Mouse (Mus musculus) limb, embryonic 11.5 days (tissue): ENCODE data around the gene Ring1. TPM values are rescaled to one million over a fixed set of nuclear protein-coding genes. Genes with fewer than 3 reads are reported as not detected.
A peak's percentile ranks its signal among the peaks of the same experiment; 100 is the strongest.
"Not testable (repeated sequence)": the region's sequence is repeated elsewhere in the genome, so short reads cannot be mapped to it uniquely, and the experiment has no call there.

Source experiments
- ATAC-seq: fragments of 200-750 bp; cut with Nextera tagmentation; 2 replicates; pipeline ENCODE4 v1.8.0; 2017; ENCODE audit warnings: low read depth; ENCODE audit not compliant: insufficient number of reproducible peaks, low FRiP score, low TSS enrichment
- DNase-seq: peaks from one replicate; pipeline ENCODE4 v3.0.0-alpha.2; 2015; ENCODE audit warnings: low spot score
- H3K27ac ChIP-seq: fragments of 300-500 bp; sonication (generic); replicated peaks from 2 replicates; pipeline ENCODE4 v1.5.1; 2014; ENCODE audit warnings: low read depth, mild to moderate bottlenecking, low read length
- H3K27me3 ChIP-seq: fragments of 300-500 bp; sonication (generic); 2 replicates; pipeline ENCODE4 v1.6.1; 2014; ENCODE audit warnings: mild to moderate bottlenecking, low read length, mixed read lengths; ENCODE audit not compliant: control insufficient read depth, insufficient read depth
- H3K36me3 ChIP-seq: fragments of 300-500 bp; sonication (generic); 2 replicates; pipeline ENCODE4 v1.6.1; 2014; ENCODE audit warnings: mild to moderate bottlenecking, low read length, moderate library complexity, mixed read lengths; ENCODE audit not compliant: control insufficient read depth, insufficient read depth
- H3K4me1 ChIP-seq: fragments of 300-500 bp; sonication (generic); 2 replicates; pipeline ENCODE4 v1.6.1; 2014; ENCODE audit warnings: low read length, mixed read lengths; ENCODE audit not compliant: control insufficient read depth, insufficient read depth
- H3K4me2 ChIP-seq: fragments of 300-500 bp; sonication (generic); 2 replicates; pipeline ENCODE4 v1.6.1; 2014; ENCODE audit warnings: low read depth, mild to moderate bottlenecking, moderate library complexity; ENCODE audit not compliant: severe bottlenecking
- H3K4me3 ChIP-seq: fragments of 300-500 bp; sonication (generic); 2 replicates; pipeline ENCODE4 v1.5.1; 2014; ENCODE audit warnings: low read depth, low read length
- H3K9ac ChIP-seq: fragments of 300-500 bp; sonication (generic); 2 replicates; pipeline ENCODE4 v1.6.1; 2014; ENCODE audit warnings: mild to moderate bottlenecking, low read length
- H3K9me3 ChIP-seq: fragments of 300-500 bp; sonication (generic); 2 replicates; pipeline ENCODE4 v1.6.1; 2016; ENCODE audit warnings: low read length; ENCODE audit not compliant: control insufficient read depth
- WGBS: fragments of 180-500 bp; shearing (Covaris S2); extraction: QIAGEN DNeasy Blood & Tissue Kit; methylation state at CpG from one replicate; pipeline ENCODE4 v1.1.7; 2014; 5-methylcytosine and 5-hydroxymethylcytosine counted together
- polyA plus RNA-seq: library from polyadenylated mRNA; unstranded; fragments of >200 nt; fragmentation: Nextera tagmentation; extraction: Ambion mirVana; gene quantifications from 2 replicates; pipeline ENCODE4 v1.2.1, GENCODE M21; 2014

Gene Ring1
- polyA plus RNA-seq, 1 experiment from 2014 or later, result 5.6 TPM

DNA sequence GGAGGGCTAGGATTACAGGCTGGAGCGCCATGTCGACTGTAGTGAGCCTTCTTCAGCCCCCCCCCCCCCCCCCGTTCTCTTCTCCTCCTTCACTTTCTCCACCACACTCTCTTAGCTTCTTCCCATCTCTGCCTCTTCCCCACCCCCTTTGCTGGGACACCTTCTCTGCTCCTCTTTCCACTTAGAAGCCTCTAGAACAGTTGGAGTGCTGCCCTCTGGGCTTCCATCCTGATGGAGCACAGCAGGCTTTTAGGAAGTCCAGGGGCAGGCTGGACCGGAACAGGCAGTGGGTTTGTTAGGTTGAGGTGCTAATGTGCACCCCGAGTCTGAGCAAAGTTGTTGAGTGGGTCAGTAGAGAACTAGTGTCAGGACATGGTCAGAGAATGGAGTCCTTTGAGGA, 14.3 kb downstream of the Ring1 start:
- Histone ChIP-seq H3K36me3 (no peaks in the 10 kb centered on the region), H3K9me3 (no peaks in the 10 kb centered on the region), H3K27ac (no peak overlapping the region), H3K27me3 (no peaks in the 10 kb centered on the region), H3K9ac (no peak overlapping the region), H3K4me1 (no peaks in the 10 kb centered on the region), H3K4me2 (no peak overlapping the region), H3K4me3 (no peak overlapping the region)
- DNase-seq (no peak), ATAC-seq (no peak)
- 70% methylated on average over 5 of the region's 5 CpGs for whole genome bisulfite sequencing

DNA sequence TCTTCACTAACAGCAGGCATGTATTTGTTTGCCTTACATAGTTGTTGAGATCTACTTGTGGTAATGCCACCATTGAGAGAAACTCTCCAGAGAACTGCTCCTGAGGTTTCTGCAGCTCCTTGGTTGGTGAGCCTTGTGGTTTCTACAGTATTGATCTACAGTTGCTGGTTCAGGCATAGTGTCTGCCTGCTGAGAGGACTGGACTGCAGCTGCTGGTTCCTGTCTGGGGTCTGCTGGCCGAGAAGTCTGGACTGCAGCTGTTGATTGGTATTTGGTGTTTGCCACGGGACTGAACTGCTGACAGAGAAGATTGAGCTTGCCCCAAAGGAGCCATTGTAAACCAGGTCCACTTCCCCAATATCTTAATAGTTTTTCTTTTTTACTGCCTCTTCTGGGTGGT, 17.9 kb downstream of the Ring1 start:
- Histone ChIP-seq H3K4me2 (no peak overlapping the region), H3K36me3 (no peaks in the 10 kb centered on the region), H3K4me3 (no peak overlapping the region), H3K9ac (no peak overlapping the region), H3K9me3 (no peaks in the 10 kb centered on the region), H3K27me3 (no peaks in the 10 kb centered on the region), H3K27ac (no peak overlapping the region), H3K4me1 (no peaks in the 10 kb centered on the region)
- DNase-seq (no peak), ATAC-seq (no peak)
- 47% methylated on average over 2 of the region's 2 CpGs for WGBS

DNA sequence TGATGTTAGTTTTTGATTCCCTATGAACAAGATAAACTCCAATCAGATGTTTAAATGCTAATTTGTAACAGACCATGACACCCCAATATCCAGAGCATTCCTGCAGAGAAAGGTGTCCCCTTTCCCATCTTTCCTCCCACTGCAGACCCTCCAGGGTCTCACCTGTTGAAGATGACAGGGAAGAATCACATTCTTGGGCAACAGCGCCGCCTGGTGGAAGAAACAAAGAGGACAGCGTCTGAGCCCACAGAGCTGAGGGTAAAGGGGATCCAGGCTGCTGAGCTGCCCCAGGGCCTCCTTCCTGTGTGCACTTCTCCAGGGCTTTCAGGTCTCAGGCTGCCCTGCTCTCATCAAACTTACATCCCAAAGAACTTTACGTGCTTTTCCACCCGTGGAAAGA, 21.1 kb downstream of the Ring1 start:
- whole genome bisulfite sequencing, result 8% methylated on average over 5 of the region's 5 CpGs
- peak; percentile 74 for DNase-seq
- peaks cover 20% of the 10 kb centered on the region for H3K27me3 ChIP-seq

DNA sequence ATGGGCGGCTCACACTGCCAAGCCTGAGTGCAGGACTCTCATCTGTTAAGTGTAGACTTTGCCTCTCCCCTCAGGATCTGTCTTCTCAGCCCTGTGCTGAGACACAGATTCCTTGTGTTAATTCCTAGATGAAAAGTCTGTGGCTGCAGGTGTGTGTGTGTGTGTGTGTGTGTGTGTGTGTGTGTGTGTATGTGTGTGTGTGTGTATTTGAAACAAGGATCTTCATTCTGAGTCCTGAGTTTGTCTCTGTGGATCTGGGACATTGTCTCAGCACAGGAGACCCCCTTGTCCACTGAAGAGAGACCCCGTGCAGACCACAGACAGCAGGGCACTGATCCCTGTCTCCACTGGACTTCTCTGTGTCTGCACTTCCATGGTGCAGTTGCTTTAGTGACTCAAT, 23.7 kb downstream of the Ring1 start:
- not testable (repeated sequence) for H3K4me3 ChIP-seq, H3K4me1 ChIP-seq, H3K36me3 ChIP-seq, H3K4me2 ChIP-seq, DNase-seq, ATAC-seq, H3K27ac ChIP-seq, H3K9ac ChIP-seq, H3K9me3 ChIP-seq
- peaks cover 20% of the 10 kb centered on the region for H3K27me3 ChIP-seq
- 60% methylated on average over 2 of the region's 2 CpGs for WGBS

More for the DNA sequence above, 21.1 kb downstream of the Ring1 start:
- Histone ChIP-seq H3K9me3 (no peaks in the 10 kb centered on the region), H3K9ac (no peak overlapping the region), H3K36me3 (no peaks in the 10 kb centered on the region), H3K4me3 (no peak overlapping the region), H3K4me1 (0 out of 2 replicates have a peak, but pooled peaks cover 2% of the 10 kb centered on the region), H3K27ac (no peak overlapping the region), H3K4me2 (no peak overlapping the region)
- no peak for ATAC-seq

DNA sequence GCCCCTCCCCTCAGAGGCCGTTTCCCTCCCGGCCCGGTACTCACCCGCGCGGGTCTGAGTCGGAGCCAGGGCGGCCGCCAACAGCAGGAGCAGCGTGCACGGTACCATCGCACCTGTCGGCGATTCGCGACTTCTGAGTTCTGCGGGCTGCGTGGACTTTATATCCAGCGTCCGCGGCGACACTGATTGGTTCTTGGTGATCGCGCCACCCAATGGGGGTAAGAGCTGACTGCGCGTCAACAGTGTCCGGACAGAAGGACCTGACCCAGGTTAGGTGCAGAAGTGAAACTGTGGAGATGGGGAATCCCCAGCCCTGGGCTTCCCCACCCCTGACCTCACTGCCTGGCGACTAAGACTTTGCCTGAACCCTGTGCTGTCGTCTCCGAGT, 24.3 kb downstream of the Ring1 start, which contains the start of gene H2-K1:
TSS of gene H2-K1 (minus strand) at position 198 of the 388 bp plus-strand sequence.
- H3K4me3 ChIP-seq, result peak within 1 kb of the TSS; percentile 41
- under 1% methylated on average over 27 of the region's 30 CpGs for WGBS
- 0 out of 2 replicates have a peak, but pooled peaks cover 2% of the 10 kb centered on the region for H3K4me1 ChIP-seq
- H3K36me3 ChIP-seq, result no peaks in the 10 kb centered on the region
- peak; percentile 76 for DNase-seq
- 0 out of 2 replicates have a peak, but pooled peaks have one; percentile 44 for ATAC-seq
- no peaks in the 10 kb centered on the region for H3K9me3 ChIP-seq
- peak within 1 kb of the TSS; percentile 92 for H3K4me2 ChIP-seq
- peak within 1 kb of the TSS; percentile 37 for H3K9ac ChIP-seq
- peaks cover 20% of the 10 kb centered on the region for H3K27me3 ChIP-seq
- H3K27ac ChIP-seq, result no peak within 1 kb of the TSS

DNA sequence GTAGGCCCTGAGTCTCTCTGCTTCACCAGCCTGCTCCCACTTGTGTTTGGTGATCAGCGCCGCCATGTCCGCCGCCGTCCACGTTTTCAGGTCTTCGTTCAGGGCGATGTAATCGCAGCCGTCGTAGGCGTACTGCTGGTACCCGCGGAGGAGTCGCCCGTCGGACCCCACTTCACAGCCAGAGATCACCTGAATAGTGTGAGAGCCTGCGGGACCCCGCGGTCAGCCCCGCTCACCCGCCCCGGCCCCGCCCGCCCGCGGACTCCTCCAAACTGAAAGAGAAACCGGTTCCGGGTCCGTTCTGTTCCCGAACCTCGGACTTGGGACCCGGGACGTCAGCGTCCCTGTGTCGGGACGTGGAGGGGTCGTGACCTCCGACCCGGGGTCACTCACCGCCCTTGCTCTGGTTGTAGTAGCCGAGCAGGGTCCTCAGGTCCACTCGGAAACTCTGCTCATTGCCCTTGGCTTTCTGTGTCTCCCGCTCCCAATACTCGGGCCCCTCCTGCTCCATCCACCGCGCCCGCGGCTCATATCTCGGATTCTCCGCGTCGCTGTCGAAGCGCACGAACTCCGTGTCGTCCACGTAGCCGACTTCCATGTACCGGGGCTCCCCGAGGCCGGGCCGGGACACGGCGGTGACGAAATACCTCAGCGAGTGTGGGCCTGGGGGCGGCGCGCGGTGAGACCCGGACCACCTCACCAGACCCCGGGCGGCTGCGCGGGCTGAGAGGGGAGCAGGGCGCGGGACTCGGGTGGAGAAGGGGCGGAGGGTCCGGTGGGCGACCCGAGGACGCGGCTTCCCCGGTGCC, 24.9 kb downstream of the Ring1 start:
- 0 out of 2 replicates have a peak, but pooled peaks cover 2% of the 10 kb centered on the region for H3K4me1 ChIP-seq
- H3K4me2 ChIP-seq, result peak overlapping the region; percentile 92
- peaks cover 20% of the 10 kb centered on the region for H3K27me3 ChIP-seq
- peak; percentile 47 for DNase-seq
- H3K4me3 ChIP-seq, result peak overlapping the region; percentile 41
- ATAC-seq, result 0 out of 2 replicates have a peak, but pooled peaks have one; percentile 44
- H3K9me3 ChIP-seq, result no peaks in the 10 kb centered on the region
- 3% methylated on average over 83 of the region's 87 CpGs for WGBS
- peak overlapping the region; percentile 37 for H3K9ac ChIP-seq
- no peak overlapping the region for H3K27ac ChIP-seq
- H3K36me3 ChIP-seq, result no peaks in the 10 kb centered on the region

DNA sequence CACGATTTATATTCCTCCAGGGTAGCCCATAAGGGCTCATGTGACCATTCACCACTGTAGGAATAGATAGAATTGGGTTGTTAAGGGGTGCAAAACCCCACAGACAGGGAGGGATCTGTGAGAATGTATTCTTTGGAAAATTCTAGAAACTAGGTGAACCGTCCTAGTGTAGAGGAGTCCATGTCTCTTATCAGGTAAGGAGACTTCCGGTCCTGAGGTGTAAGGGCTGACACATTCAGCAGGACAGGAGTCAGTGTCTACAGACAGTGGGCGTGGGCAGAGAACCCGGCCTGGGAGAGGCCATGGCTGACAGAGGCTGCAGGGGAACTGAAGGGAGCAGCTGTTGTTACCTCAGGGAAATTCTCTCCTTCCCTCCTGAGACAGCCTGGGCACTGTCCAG, 25.8 kb downstream of the Ring1 start:
- peaks cover 20% of the 10 kb centered on the region for H3K27me3 ChIP-seq
- H3K4me2 ChIP-seq, H3K9me3 ChIP-seq, H3K27ac ChIP-seq, ATAC-seq, H3K4me1 ChIP-seq, DNase-seq, H3K4me3 ChIP-seq, H3K9ac ChIP-seq, H3K36me3 ChIP-seq: not testable (repeated sequence)
- WGBS, result 50% methylated on average over 5 of the region's 5 CpGs

DNA sequence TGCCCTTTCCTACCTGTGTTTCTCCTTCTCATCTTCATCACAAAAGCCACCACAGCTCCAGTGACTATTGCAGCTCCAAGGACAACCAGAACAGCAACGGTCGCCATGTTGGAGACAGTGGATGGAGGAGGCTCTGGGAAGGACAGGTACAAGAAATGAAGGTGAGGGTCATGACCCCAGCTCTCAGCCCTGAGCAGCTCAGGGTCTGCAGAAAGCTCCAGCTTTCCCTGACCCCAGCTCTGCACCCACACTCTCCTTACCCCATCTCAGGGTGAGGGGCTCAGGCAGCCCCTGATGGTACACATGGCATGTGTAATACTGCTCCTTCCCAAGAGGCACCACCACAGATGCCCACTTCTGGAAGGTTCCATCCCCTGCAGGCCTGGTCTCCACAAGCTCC, 27.5 kb downstream of the Ring1 start:
- not testable (repeated sequence) for H3K9me3 ChIP-seq, H3K36me3 ChIP-seq, ATAC-seq, H3K9ac ChIP-seq, H3K27ac ChIP-seq, H3K4me1 ChIP-seq, H3K4me2 ChIP-seq, DNase-seq, H3K4me3 ChIP-seq
- H3K27me3 ChIP-seq, result peaks cover 20% of the 10 kb centered on the region
- WGBS, result 82% methylated on average over 2 of the region's 2 CpGs
